Mouse (Mus musculus): ENCODE measurements around the gene Lrrc19. TPM values are rescaled to one million over a fixed set of nuclear protein-coding genes. Genes with fewer than 3 reads are reported as not detected.

The Lrrc19 gene
- polyA plus RNA-seq, 1 experiment, result 0.04 TPM

DNA sequence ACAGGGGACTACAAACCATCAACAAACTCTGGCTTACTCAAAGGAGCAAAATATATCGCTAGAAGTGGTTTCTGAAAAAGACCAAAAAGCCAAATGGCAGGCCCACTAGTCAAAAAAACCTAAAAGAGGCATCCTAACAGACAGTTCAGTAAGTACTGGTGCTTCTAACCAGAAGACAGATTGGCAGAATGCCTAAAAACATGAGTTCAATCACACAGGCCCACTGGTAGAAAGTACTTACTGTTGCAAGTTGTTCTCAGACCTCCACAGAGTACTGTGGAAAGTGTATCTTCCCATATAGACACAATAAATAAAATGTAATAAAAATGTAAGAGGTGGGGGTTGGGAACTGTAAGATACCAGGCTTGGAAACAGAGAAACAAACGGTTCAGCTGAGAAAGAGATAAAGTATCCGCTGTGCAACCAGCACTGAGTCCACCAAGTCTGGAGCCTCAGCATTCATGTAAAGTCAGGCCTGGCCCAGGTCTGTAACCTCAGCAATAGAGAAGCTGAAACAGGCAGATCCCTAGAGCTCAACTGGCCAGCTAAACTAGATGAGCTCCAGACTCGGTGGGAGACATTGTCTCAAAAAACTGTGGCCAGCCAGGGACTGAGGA, 58.1 kb downstream of the Lrrc19 start:
- no peak overlapping the region for H3ac ChIP-seq (ENCODE audit: control insufficient read depth, insufficient read length, low read depth)
- H3K4me3 ChIP-seq (ENCODE audit: insufficient read depth, poor library complexity, severe bottlenecking), result no peak overlapping the region
- H3K36me3 ChIP-seq (ENCODE audit: control insufficient read depth, insufficient read depth), result peaks cover 13% of the 10 kb centered on the region
- H3K79me3 ChIP-seq (ENCODE audit: low read depth), result peaks cover 84% of the 10 kb centered on the region
- no peak for TF ChIP-seq MAX (IDR thresholded peaks at IDR 0.05)
- TF ChIP-seq USF1 (IDR thresholded peaks at IDR 0.05; ENCODE audit: low read depth), result no peak
- TF ChIP-seq CTCF (IDR thresholded peaks at IDR 0.05; ENCODE audit: control insufficient read depth, insufficient read depth, insufficient read length), result no peak
- TF ChIP-seq CEBPB (IDR thresholded peaks at IDR 0.05; ENCODE audit: low read depth), result no peak
- TF ChIP-seq MYOG (IDR thresholded peaks at IDR 0.05; ENCODE audit: control insufficient read depth, extremely low read depth, insufficient read length), result no peak
- H3K79me2 ChIP-seq (ENCODE audit: control insufficient read depth, insufficient read depth), result peaks cover 99% of the 10 kb centered on the region
- no peaks in the 10 kb centered on the region for H3K27me3 ChIP-seq (ENCODE audit: control insufficient read depth, insufficient read depth, insufficient read length)

Small RNA genes within 50 kb of the gene (microRNA-seq; reads per million reads assigned to microRNA genes)
- gene Mir872 (ENCODE audit: borderline microRNAs expressed), result 3,378 reads per million, percentile 91 among the genes with 10 or more reads in this experiment

Other genes with a start within 250 kb of the Lrrc19 start
- gene Gm10306, start 93.6 kb downstream of the Lrrc19 start, polyA plus RNA-seq (2012; fragmentation: generic; extraction: Trizol), result not detected
- gene Caap1, start 93.3 kb downstream of the Lrrc19 start, polyA plus RNA-seq (2012; fragmentation: generic; extraction: Trizol), result 3.4 TPM
- 26.5 TPM for gene Plaa, start 46.9 kb downstream of the Lrrc19 start, polyA plus RNA-seq (2012; fragmentation: generic; extraction: Trizol)
- gene Ift74, start 35.7 kb downstream of the Lrrc19 start, polyA plus RNA-seq (2012; fragmentation: generic; extraction: Trizol), result 9.1 TPM
- 0.01 TPM for gene Tek, start 89.1 kb upstream of the Lrrc19 start, polyA plus RNA-seq (2012; fragmentation: generic; extraction: Trizol)

All from C2C12 (cell line).